Mouse (Mus musculus): Measurements from ENCODE around the gene Krit1.

- TF ChIP-seq EP300 (optimal IDR thresholded peaks at IDR 0.05), result no peak
- no peak for TF ChIP-seq CTCF (IDR thresholded peaks at IDR 0.05; ENCODE audit: low read depth)
Observed at GRCm38 (mm10) chr5:3784751-3785496, 18.1 kb upstream of the Krit1 start.
